ENCODE assay signal across 8 mouse cellular contexts in genomic region chr16:17044320-17044719, GRCm38 (mm10). TPM values are rescaled to one million over a fixed set of nuclear protein-coding genes. Genes with fewer than 3 reads are reported as not detected.
DNase-seq lines count a peak whose midpoint lies in the region.
"Had no signal": no experiment of that assay in that cellular context is flagged by ENCODE, and none has a peak within 500 bp of the region (broad histone marks: within the 10 kb centered on the region; RNA-seq: fewer than 3 reads in every experiment).

No protein-coding gene starts in this region.

- peak; percentile 42 for DNase-seq in cerebellum, adult 9-11 months
- no peak for DNase-seq in cerebellum, postnatal 10 days
- DNase-seq in heart, adult 8-10 months (ENCODE audit: low spot score), result peak; percentile 37
- no peak for DNase-seq in heart, postnatal 36 days
- DNase-seq in adrenal gland, adult 8-10 months, result peak; percentile 63
- DNase-seq in adrenal gland, postnatal 36 days, result peak; percentile 36 to 52
- no peak for DNase-seq in lung, postnatal 36 days
- DNase-seq: midbrain, embryonic 14.5 days had no signal

- intact Hi-C loops in heart, postnatal 36 days (cut with DNase I), result loop anchor here (10.0 kb wide), 1 partner anchor 120 kb away; no protein-coding TSS in a partner anchor

RNA-seq across cellular contexts. Expression of gene Ypel1, which starts 25.2 kb away (rescaled TPM):
- total RNA-seq in heart, adult 8-10 months (2022), result 1 to 10 TPM; 1.7 to 3.1 (median 2.1) TPM
- total RNA-seq in heart, postnatal 36 days (2021), result 1 to 10 TPM; 1.6 to 2.0 TPM
- total RNA-seq in adrenal gland, adult 8-10 months (2022), result 10 to 100 TPM in 2 of 4 experiments, 1 to 10 TPM in 2; 7.4 to 12.2 (median 10.2) TPM
- total RNA-seq in adrenal gland, postnatal 36 days (2021), result 1 to 10 TPM; 3.3 to 7.8 TPM

Comparison
In these comparisons a context has a peak if more than half of its experiments do, and no peak if none do; other contexts are left out.
1. DNase-seq: peak in cerebellum, adult 9-11 months (single experiment), heart, adult 8-10 months (single experiment), adrenal gland, adult 8-10 months (single experiment) and adrenal gland, postnatal 36 days (2 of 2); none in cerebellum, postnatal 10 days (0 of 2), heart, postnatal 36 days (0 of 2) and lung, postnatal 36 days (single experiment).